Mouse (Mus musculus) olfactory bulb, adult 2 months (tissue): ENCODE results near the gene Col4a4. TPM values are rescaled to one million over a fixed set of nuclear protein-coding genes. Genes with fewer than 3 reads are reported as not detected.

Source experiments
- H3K27ac ChIP-seq: fragments of 200-500 bp; 2 replicates; pipeline ENCODE4 v1.5.1; 2012; ENCODE audit warnings: low read depth, low read length; ENCODE audit not compliant: insufficient read depth
- H3K4me1 ChIP-seq: fragments of 200-500 bp; 2 replicates; pipeline ENCODE4 v1.6.1; 2012; ENCODE audit warnings: low read length; ENCODE audit not compliant: control insufficient read depth, insufficient read depth
- H3K4me3 ChIP-seq: fragments of 200-500 bp; 2 replicates; pipeline ENCODE4 v1.5.1; 2012; ENCODE audit warnings: mild to moderate bottlenecking, low read depth, low read length, moderate library complexity; ENCODE audit not compliant: insufficient read depth
- CTCF ChIP-seq: fragments of 200-500 bp; IDR thresholded peaks from 2 replicates; pipeline ENCODE4 v1.5.1; 2012; ENCODE audit warnings: low read depth, mild to moderate bottlenecking, low read length, moderate library complexity; ENCODE audit not compliant: insufficient read depth
- POLR2A ChIP-seq: fragments of 200-500 bp; IDR thresholded peaks from 2 replicates; pipeline ENCODE4 v1.6.1; 2012; ENCODE audit warnings: mild to moderate bottlenecking, low read depth, low read length, moderate library complexity; ENCODE audit not compliant: insufficient read depth
- WGBS: fragments of 180-500 bp; shearing (Covaris S2); methylation state at CpG from one replicate; pipeline ENCODE4 v1.1.7; 2018; 5-methylcytosine and 5-hydroxymethylcytosine counted together
- polyA plus RNA-seq: library from polyadenylated mRNA; stranded (reverse); fragments of >200 nt; gene quantifications from 2 replicates; pipeline ENCODE4 v1.2.4, GENCODE M21; 2012; ENCODE audit warnings: low replicate concordance; ENCODE audit not compliant: missing spikeins, insufficient read depth, insufficient read length

The Col4a4 gene
- polyA plus RNA-seq, 1 experiment = not detected

GRCm38 (mm10) chr1:82527931-82528330 is 58.7 kb downstream of the Col4a4 start:
- 62% methylated on average over 4 of the region's 4 CpGs for WGBS
- Histone ChIP-seq H3K4me3 (no peak overlapping the region), H3K27ac (no peak overlapping the region), H3K4me1 (no peaks in the 10 kb centered on the region)
- TF ChIP-seq CTCF (no peak), POLR2A (no peak)

GRCm38 (mm10) chr1:82491954-82492353 is 94.7 kb downstream of the Col4a4 start:
- WGBS = 88% methylated on average over 2 of the region's 2 CpGs
- TF ChIP-seq CTCF (no peak), POLR2A (no peak)
- Histone ChIP-seq H3K27ac (no peak overlapping the region), H3K4me3 (no peak overlapping the region), H3K4me1 (no peaks in the 10 kb centered on the region)

GRCm38 (mm10) chr1:82486371-82486770 is 100.3 kb downstream of the Col4a4 start:
- WGBS = 84% methylated on average over 4 of the region's 4 CpGs
- Histone ChIP-seq H3K4me3 (no peak overlapping the region), H3K27ac (no peak overlapping the region), H3K4me1 (no peaks in the 10 kb centered on the region)
- TF ChIP-seq POLR2A = no peak
- TF ChIP-seq CTCF = no peak

- Histone ChIP-seq H3K27ac (no peak overlapping the region), H3K4me3 (no peak overlapping the region), H3K4me1 (peaks cover 9% of the 10 kb centered on the region)
- TF ChIP-seq POLR2A = no peak
- whole genome bisulfite sequencing = 85% methylated on average over 7 of the region's 7 CpGs
Observed at GRCm38 (mm10) chr1:82482371-82482770, 104.3 kb downstream of the Col4a4 start.

- no peak overlapping the region for H3K4me3 ChIP-seq
- H3K27ac ChIP-seq = no peak overlapping the region
- H3K4me1 ChIP-seq = peaks cover 9% of the 10 kb centered on the region
- no peak for TF ChIP-seq CTCF
- no peak for TF ChIP-seq POLR2A
- WGBS = 60% methylated on average over 12 of the region's 12 CpGs
Observed at GRCm38 (mm10) chr1:82479696-82480487, 106.8 kb downstream of the Col4a4 start.

- WGBS = 30% methylated on average over 9 of the region's 9 CpGs
- H3K4me1 ChIP-seq = peaks cover 9% of the 10 kb centered on the region
- no peak overlapping the region for H3K27ac ChIP-seq
- no peak overlapping the region for H3K4me3 ChIP-seq
- TF ChIP-seq POLR2A (no peak), CTCF (no peak)
Observed at GRCm38 (mm10) chr1:82476746-82477145, 109.9 kb downstream of the Col4a4 start.

- Histone ChIP-seq H3K4me3 (no peak overlapping the region), H3K4me1 (peaks cover 9% of the 10 kb centered on the region), H3K27ac (no peak overlapping the region)
- TF ChIP-seq POLR2A = no peak
- peak; percentile 59; the same call in 1 of the 2 replicates for TF ChIP-seq CTCF
- WGBS = 13% methylated on average over 11 of the region's 11 CpGs
Observed at GRCm38 (mm10) chr1:82476256-82476655, 110.4 kb downstream of the Col4a4 start.

GRCm38 (mm10) chr1:82475821-82476220 is 110.8 kb downstream of the Col4a4 start:
- Histone ChIP-seq H3K4me3 (no peak overlapping the region), H3K4me1 (peaks cover 9% of the 10 kb centered on the region), H3K27ac (no peak overlapping the region)
- TF ChIP-seq CTCF = no peak
- no peak for TF ChIP-seq POLR2A
- 57% methylated on average over 4 of the region's 4 CpGs for WGBS

GRCm38 (mm10) chr1:82475254-82475653 is 111.4 kb downstream of the Col4a4 start:
- WGBS = 89% methylated on average over 5 of the region's 5 CpGs
- Histone ChIP-seq H3K4me3 (no peak overlapping the region), H3K4me1 (peaks cover 7% of the 10 kb centered on the region), H3K27ac (no peak overlapping the region)
- TF ChIP-seq POLR2A (no peak), CTCF (no peak)

- H3K27ac ChIP-seq = no peak overlapping the region
- H3K4me1 ChIP-seq = peaks cover under 1% of the 10 kb centered on the region; the same call in 1 of the 2 replicates
- no peak overlapping the region for H3K4me3 ChIP-seq
- TF ChIP-seq CTCF (no peak), POLR2A (no peak)
- WGBS = 69% methylated on average over 4 of the region's 4 CpGs
Observed at GRCm38 (mm10) chr1:82474461-82474961, 112.1 kb downstream of the Col4a4 start.
